Mouse (Mus musculus): Measurements from ENCODE around the gene Cgref1. TPM values are rescaled to one million over a fixed set of nuclear protein-coding genes. Genes with fewer than 3 reads are reported as not detected.

Cgref1 gene
- polyA plus RNA-seq, 1 experiment from 2014 or later: 5.1 TPM

- H3K9me3 ChIP-seq (replicated peaks): no peaks in the 10 kb centered on the region
- H3K27me3 ChIP-seq (replicated peaks): no peaks in the 10 kb centered on the region
- H3K4me1 ChIP-seq: peaks cover 53% of the 10 kb centered on the region
- H3K27ac ChIP-seq: no peak overlapping the region
- peak overlapping the region; percentile 70 for H3K9ac ChIP-seq
- ATAC-seq: no peak
- WGBS (ENCODE audit: insufficient replicate concordance): 65% methylated on average over 6 of the region's 6 CpGs
- H3K4me3 ChIP-seq: peak overlapping the region; percentile 70; the same call in 1 of the 2 replicates
- H3K4me2 ChIP-seq: peak overlapping the region; percentile 86
- H3K36me3 ChIP-seq: peaks cover 32% of the 10 kb centered on the region
Observed at GRCm38 (mm10) chr5:30923119-30923518, 22.3 kb downstream of the Cgref1 start.

DNA sequence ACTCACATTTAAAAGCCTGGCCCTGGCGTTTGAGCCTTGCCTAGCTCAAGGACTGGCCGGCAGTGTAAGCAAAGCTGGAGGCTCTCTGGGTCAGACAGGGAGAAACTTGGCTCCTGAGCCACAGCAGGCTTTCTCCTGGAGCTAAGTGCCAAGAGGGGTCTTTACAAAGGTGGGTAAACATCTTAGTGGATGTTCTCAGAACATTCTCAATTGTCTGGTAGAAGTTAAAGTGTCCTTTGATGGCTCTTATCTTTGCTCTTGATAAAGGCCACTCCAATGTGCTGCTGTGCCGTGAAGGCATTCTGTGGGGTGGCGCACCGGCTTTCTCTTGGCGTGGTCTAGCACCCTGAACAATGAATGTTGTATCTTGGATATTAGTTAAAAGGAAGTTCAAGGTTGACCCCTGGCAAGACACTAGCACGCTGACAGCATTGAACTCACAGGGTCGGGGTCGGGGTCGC, 22.8 kb downstream of the Cgref1 start:
- Histone ChIP-seq H3K27me3 (replicated peaks) (no peaks in the 10 kb centered on the region), H3K36me3 (peaks cover 37% of the 10 kb centered on the region), H3K4me3 (peak overlapping the region; percentile 70), H3K9ac (peak overlapping the region; percentile 70), H3K9me3 (replicated peaks) (no peaks in the 10 kb centered on the region), H3K4me2 (peak overlapping the region; percentile 86), H3K4me1 (peaks cover 58% of the 10 kb centered on the region), H3K27ac (peak overlapping the region; percentile 86)
- 40% methylated on average over 10 of the region's 10 CpGs for WGBS (ENCODE audit: insufficient replicate concordance)
- ATAC-seq: no peak

- Histone ChIP-seq H3K27ac (peak within 1 kb of the TSS; percentile 86), H3K27me3 (replicated peaks) (no peaks in the 10 kb centered on the region), H3K36me3 (peaks cover 47% of the 10 kb centered on the region), H3K4me2 (peak within 1 kb of the TSS; percentile 86), H3K9ac (peak within 1 kb of the TSS; percentile 70), H3K4me3 (peak within 1 kb of the TSS; percentile 70), H3K9me3 (replicated peaks) (no peaks in the 10 kb centered on the region), H3K4me1 (peaks cover 69% of the 10 kb centered on the region)
- ATAC-seq: peak; percentile 93
- 2% methylated on average over 40 of the region's 40 CpGs for WGBS (ENCODE audit: insufficient replicate concordance)
Observed at GRCm38 (mm10) chr5:30921256-30922033, 23.9 kb downstream of the Cgref1 start, which contains the start of gene Khk. Gene Khk, plus strand, starts transcription at chr5:30921431.

DNA sequence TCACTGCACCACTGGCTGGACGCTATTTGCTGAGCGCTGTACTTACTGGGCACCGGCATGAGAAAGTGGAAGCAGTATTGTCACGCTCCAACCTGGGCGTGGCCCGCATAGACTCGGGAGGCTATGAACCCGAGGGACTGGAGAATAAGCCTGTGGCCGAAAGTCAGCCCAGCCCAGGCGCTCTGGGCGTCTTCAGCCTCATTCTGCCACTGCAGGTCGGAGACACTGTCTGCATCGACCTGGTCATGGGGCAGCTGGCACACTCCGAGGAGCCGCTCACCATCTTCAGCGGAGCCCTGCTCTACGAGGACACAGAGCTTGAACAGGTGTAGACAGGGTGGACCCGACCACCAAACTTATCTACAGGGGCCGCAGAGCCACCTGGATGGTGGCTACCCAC, 24.8 kb downstream of the Cgref1 start:
- H3K4me2 ChIP-seq: peak overlapping the region; percentile 86
- 60% methylated on average over 19 of the region's 19 CpGs for WGBS (ENCODE audit: insufficient replicate concordance)
- H3K4me3 ChIP-seq: peak overlapping the region; percentile 70
- no peak for ATAC-seq
- peaks cover 47% of the 10 kb centered on the region for H3K36me3 ChIP-seq
- H3K27me3 ChIP-seq (replicated peaks): no peaks in the 10 kb centered on the region
- peak overlapping the region; percentile 70 for H3K9ac ChIP-seq
- peaks cover 78% of the 10 kb centered on the region for H3K4me1 ChIP-seq
- H3K27ac ChIP-seq: peak overlapping the region; percentile 86; the same call in 1 of the 2 replicates
- no peaks in the 10 kb centered on the region for H3K9me3 ChIP-seq (replicated peaks)

GRCm38 (mm10) chr5:30919831-30920614, 25.4 kb downstream of the Cgref1 start:
- Histone ChIP-seq H3K4me1 (peaks cover 84% of the 10 kb centered on the region), H3K9me3 (replicated peaks) (no peaks in the 10 kb centered on the region), H3K27ac (peak overlapping the region; percentile 86; the same call in 1 of the 2 replicates), H3K4me3 (no peak overlapping the region), H3K4me2 (peak overlapping the region; percentile 86), H3K9ac (peak overlapping the region; percentile 70; the same call in 1 of the 2 replicates), H3K27me3 (replicated peaks) (no peaks in the 10 kb centered on the region), H3K36me3 (peaks cover 44% of the 10 kb centered on the region)
- 72% methylated on average over 11 of the region's 11 CpGs for WGBS (ENCODE audit: insufficient replicate concordance)
- no peak for ATAC-seq

DNA sequence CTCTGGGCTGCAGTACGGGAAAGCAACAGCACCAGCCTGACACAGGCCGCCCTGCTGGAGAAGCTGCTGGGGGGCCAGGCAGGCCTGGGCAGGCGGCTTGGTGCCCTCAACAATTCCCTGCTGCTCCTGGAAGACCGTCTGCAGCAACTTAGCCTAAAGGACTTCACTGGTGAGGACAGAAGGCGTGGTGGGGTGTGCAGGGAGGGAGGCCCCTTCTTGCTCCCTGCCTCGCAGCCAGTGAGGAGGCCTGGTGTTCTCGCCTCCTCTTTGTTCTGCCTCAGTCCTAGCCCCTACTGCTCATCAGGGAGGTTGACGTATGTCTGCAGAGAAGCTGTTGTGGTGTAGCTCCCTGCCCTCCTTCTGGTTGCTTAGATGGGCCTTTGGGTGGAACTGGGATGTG, 26.7 kb downstream of the Cgref1 start:
- Histone ChIP-seq H3K9me3 (replicated peaks) (no peaks in the 10 kb centered on the region), H3K9ac (no peak overlapping the region), H3K36me3 (peaks cover 44% of the 10 kb centered on the region), H3K4me2 (no peak overlapping the region), H3K4me1 (peaks cover 91% of the 10 kb centered on the region), H3K27ac (no peak overlapping the region), H3K4me3 (no peak overlapping the region), H3K27me3 (replicated peaks) (no peaks in the 10 kb centered on the region)
- WGBS (ENCODE audit: insufficient replicate concordance): 80% methylated on average over 8 of the region's 8 CpGs
- ATAC-seq: no peak

- Histone ChIP-seq H3K4me1 (peaks cover 91% of the 10 kb centered on the region), H3K27me3 (replicated peaks) (no peaks in the 10 kb centered on the region), H3K4me2 (no peak overlapping the region), H3K36me3 (peaks cover 44% of the 10 kb centered on the region), H3K9ac (no peak overlapping the region), H3K9me3 (replicated peaks) (no peaks in the 10 kb centered on the region), H3K27ac (0 out of 2 replicates have a peak overlapping the region, but pooled peaks have one; percentile 1), H3K4me3 (no peak overlapping the region)
- ATAC-seq: no peak
- 80% methylated on average over 31 of the region's 31 CpGs for WGBS (ENCODE audit: insufficient replicate concordance)
Observed at GRCm38 (mm10) chr5:30917891-30918670, 27.3 kb downstream of the Cgref1 start.

- Histone ChIP-seq H3K4me3 (no peak overlapping the region), H3K27me3 (replicated peaks) (no peaks in the 10 kb centered on the region), H3K27ac (0 out of 2 replicates have a peak overlapping the region, but pooled peaks have one; percentile 1), H3K9ac (no peak overlapping the region), H3K9me3 (replicated peaks) (no peaks in the 10 kb centered on the region), H3K36me3 (peaks cover 44% of the 10 kb centered on the region), H3K4me1 (peaks cover 91% of the 10 kb centered on the region), H3K4me2 (no peak overlapping the region)
- WGBS (ENCODE audit: insufficient replicate concordance): 83% methylated on average over 11 of the region's 11 CpGs
- no peak for ATAC-seq
Observed at GRCm38 (mm10) chr5:30917348-30917747, 28.0 kb downstream of the Cgref1 start.

DNA sequence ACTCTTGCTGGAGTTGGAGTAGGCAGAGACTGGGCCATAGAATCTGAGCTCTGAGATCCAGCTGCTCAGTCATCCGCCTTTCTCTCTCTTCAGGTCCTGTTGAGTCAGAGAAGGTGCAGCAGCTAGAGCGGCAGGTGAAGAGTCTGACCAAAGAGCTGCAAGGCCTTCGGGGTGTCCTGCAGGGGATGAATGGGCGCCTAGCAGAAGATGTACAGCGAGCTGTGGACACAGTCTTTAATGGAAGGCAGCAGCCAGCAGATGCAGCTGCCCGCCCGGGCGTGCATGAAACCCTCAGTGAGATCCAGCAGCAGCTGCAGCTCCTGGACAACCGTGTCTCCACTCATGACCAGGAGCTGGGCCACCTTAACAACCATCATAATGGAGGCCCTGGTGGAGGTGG, 28.6 kb downstream of the Cgref1 start:
- WGBS (ENCODE audit: insufficient replicate concordance): 79% methylated on average over 9 of the region's 9 CpGs
- no peak for ATAC-seq

GRCm38 (mm10) chr5:30915974-30916433, 29.4 kb downstream of the Cgref1 start:
- H3K27ac ChIP-seq: peak overlapping the region; percentile 84
- peak overlapping the region; percentile 67 for H3K4me2 ChIP-seq
- peak; percentile 58 for ATAC-seq
- no peak overlapping the region for H3K9ac ChIP-seq
- H3K9me3 ChIP-seq (replicated peaks): no peaks in the 10 kb centered on the region
- H3K36me3 ChIP-seq: peaks cover 44% of the 10 kb centered on the region
- WGBS (ENCODE audit: insufficient replicate concordance): 2% methylated on average over 7 of the region's 7 CpGs
- H3K4me3 ChIP-seq: peak overlapping the region; percentile 55
- no peaks in the 10 kb centered on the region for H3K27me3 ChIP-seq (replicated peaks)
- H3K4me1 ChIP-seq: peaks cover 95% of the 10 kb centered on the region

More for the DNA sequence above, 28.6 kb downstream of the Cgref1 start:
- Histone ChIP-seq H3K9me3 (replicated peaks) (no peaks in the 10 kb centered on the region), H3K9ac (no peak overlapping the region), H3K27me3 (replicated peaks) (no peaks in the 10 kb centered on the region), H3K4me1 (peaks cover 91% of the 10 kb centered on the region), H3K4me2 (0 out of 2 replicates have a peak overlapping the region, but pooled peaks have one; percentile 67), H3K27ac (peak overlapping the region; percentile 84), H3K36me3 (peaks cover 44% of the 10 kb centered on the region), H3K4me3 (no peak overlapping the region)

DNA sequence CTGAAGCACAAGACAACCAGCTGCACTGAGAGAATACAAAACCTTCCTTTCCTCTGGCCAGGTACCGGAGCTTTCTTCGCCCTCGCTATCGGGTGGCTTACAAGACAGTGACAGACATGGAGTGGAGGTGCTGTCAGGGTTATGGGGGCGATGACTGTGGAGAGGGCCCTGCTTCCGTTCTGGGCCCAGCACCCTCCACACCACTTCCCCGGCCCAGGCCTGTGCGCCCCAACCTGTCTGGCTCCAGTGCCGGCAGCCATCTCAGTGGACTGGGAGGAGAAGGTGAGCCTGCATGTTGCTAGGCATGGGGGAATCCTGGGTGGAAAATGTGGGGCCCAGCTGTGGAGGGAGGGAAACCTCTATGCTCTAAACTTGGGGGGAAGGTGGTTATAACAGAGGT, 29.9 kb downstream of the Cgref1 start:
- no peaks in the 10 kb centered on the region for H3K27me3 ChIP-seq (replicated peaks)
- H3K4me1 ChIP-seq: peaks cover 95% of the 10 kb centered on the region
- H3K9ac ChIP-seq: peak overlapping the region; percentile 60
- peak; percentile 23 for ATAC-seq
- 21% methylated on average over 9 of the region's 9 CpGs for WGBS (ENCODE audit: insufficient replicate concordance)
- H3K27ac ChIP-seq: peak overlapping the region; percentile 84
- H3K4me3 ChIP-seq: peak overlapping the region; percentile 55
- H3K36me3 ChIP-seq: peaks cover 39% of the 10 kb centered on the region
- no peaks in the 10 kb centered on the region for H3K9me3 ChIP-seq (replicated peaks)
- H3K4me2 ChIP-seq: peak overlapping the region; percentile 67
